Mouse (Mus musculus): Measurements from ENCODE around the gene Rrm1. TPM values are rescaled to one million over a fixed set of nuclear protein-coding genes. Genes with fewer than 3 reads are reported as not detected.
A peak's percentile ranks its signal among the peaks of the same experiment; 100 is the strongest.

Gene Rrm1
- polyA plus RNA-seq, 1 experiment from 2014 or later, result 66.4 TPM

DNA sequence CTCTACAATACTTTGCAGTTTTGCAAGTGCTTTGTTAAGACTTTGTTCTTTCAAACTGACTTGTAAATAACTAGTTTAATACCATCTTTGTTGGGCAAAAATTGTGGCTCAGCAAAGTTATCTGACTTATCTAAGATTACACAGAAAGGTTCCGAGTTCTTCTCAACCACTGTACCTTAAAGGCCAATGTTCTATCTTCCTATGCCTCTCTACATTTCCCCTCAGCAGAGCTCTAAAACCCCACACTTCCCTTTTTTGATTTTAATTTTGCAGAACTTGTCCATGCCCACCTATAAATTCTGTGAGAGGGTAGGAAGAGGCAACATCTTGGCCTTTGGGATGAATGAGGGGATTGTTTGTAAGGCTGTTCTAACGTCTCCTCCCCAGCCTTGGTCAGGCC is 7.2 kb upstream of the Rrm1 start:
- WGBS (ENCODE audit: insufficient replicate concordance), result 44% methylated on average over 2 of the region's 2 CpGs
- Histone ChIP-seq H3K27ac (ENCODE audit: low read depth) (no peak overlapping the region), H3K4me3 (ENCODE audit: low read depth, low read length) (no peak overlapping the region), H3K9me3 (ENCODE audit: low read length) (no peaks in the 10 kb centered on the region), H3K27me3 (ENCODE audit: insufficient read depth, low read length) (no peaks in the 10 kb centered on the region), H3K4me1 (ENCODE audit: insufficient read depth) (no peaks in the 10 kb centered on the region), H3K9ac (replicated peaks) (no peak overlapping the region), H3K36me3 (replicated peaks; ENCODE audit: insufficient read depth, low read length) (peaks cover 46% of the 10 kb centered on the region), H3K4me2 (ENCODE audit: low read depth, low read length) (no peak overlapping the region)
- DNase-seq (no peak), ATAC-seq (no peak)
- TF ChIP-seq EP300 (IDR thresholded peaks at IDR 0.05; ENCODE audit: low read depth), result no peak
- TF ChIP-seq CTCF (IDR thresholded peaks at IDR 0.05; ENCODE audit: low read depth), result no peak

GRCm38 (mm10) chr7:102440822-102441656 is 456 bp upstream of the Rrm1 start:
- 53% methylated on average over 15 of the region's 15 CpGs for WGBS (ENCODE audit: insufficient replicate concordance)
- Histone ChIP-seq H3K27ac (ENCODE audit: low read depth) (peak overlapping the region; percentile 7; the same call in 1 of the 2 replicates), H3K9ac (replicated peaks) (no peak overlapping the region), H3K27me3 (ENCODE audit: insufficient read depth, low read length) (no peaks in the 10 kb centered on the region), H3K36me3 (replicated peaks; ENCODE audit: insufficient read depth, low read length) (peaks cover 24% of the 10 kb centered on the region), H3K9me3 (ENCODE audit: low read length) (no peaks in the 10 kb centered on the region), H3K4me3 (ENCODE audit: low read depth, low read length) (peak overlapping the region; percentile 86), H3K4me1 (ENCODE audit: insufficient read depth) (peaks cover 15% of the 10 kb centered on the region; the same call in 1 of the 2 replicates), H3K4me2 (ENCODE audit: low read depth, low read length) (peak overlapping the region; percentile 74)
- no peak; the same call in 1 of the 2 replicates for TF ChIP-seq EP300 (IDR thresholded peaks at IDR 0.05; ENCODE audit: low read depth)
- TF ChIP-seq CTCF (IDR thresholded peaks at IDR 0.05; ENCODE audit: low read depth), result no peak
- ATAC-seq, result no peak
- no peak for DNase-seq

- 0% methylated on average over 4 of the region's 4 CpGs for WGBS (ENCODE audit: insufficient replicate concordance)
- peak overlapping the region; percentile 74 for H3K4me2 ChIP-seq (ENCODE audit: low read depth, low read length)
- ATAC-seq, result no peak
- H3K4me3 ChIP-seq (ENCODE audit: low read depth, low read length), result peak overlapping the region; percentile 86
- peaks cover 15% of the 10 kb centered on the region; the same call in 1 of the 2 replicates for H3K4me1 ChIP-seq (ENCODE audit: insufficient read depth)
- H3K36me3 ChIP-seq (replicated peaks; ENCODE audit: insufficient read depth, low read length), result peaks cover 34% of the 10 kb centered on the region
- DNase-seq, result no peak
- H3K9me3 ChIP-seq (ENCODE audit: low read length), result no peaks in the 10 kb centered on the region
- TF ChIP-seq EP300 (IDR thresholded peaks at IDR 0.05; ENCODE audit: low read depth), result no peak
- TF ChIP-seq CTCF (IDR thresholded peaks at IDR 0.05; ENCODE audit: low read depth), result no peak
- peak overlapping the region; percentile 85 for H3K9ac ChIP-seq (replicated peaks)
- no peaks in the 10 kb centered on the region for H3K27me3 ChIP-seq (ENCODE audit: insufficient read depth, low read length)
- peak overlapping the region; percentile 89 for H3K27ac ChIP-seq (ENCODE audit: low read depth)
These were observed 937 bp downstream of the Rrm1 start for GRCm38 (mm10) chr7:102442432-102442831.

DNA sequence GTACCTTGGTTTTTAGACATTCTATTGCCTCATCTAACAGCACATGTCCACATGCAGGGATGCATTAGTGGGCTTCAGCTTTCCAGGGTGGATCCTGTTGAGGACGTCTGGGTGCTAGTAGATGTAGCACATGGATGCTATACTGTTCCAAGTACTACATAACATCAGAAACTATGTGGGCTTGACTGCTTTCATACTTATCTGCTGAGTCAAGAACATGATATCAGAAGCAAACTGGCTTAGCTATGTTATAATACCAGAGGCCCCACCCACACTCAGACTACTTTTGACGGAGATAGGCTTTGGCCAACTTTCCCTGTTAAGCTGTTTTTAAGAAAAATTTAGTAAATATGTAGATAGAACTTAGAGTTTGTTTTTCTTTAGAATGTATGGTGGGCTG is 2.8 kb downstream of the Rrm1 start:
- H3K9ac ChIP-seq (replicated peaks), result peak overlapping the region; percentile 58
- H3K36me3 ChIP-seq (replicated peaks; ENCODE audit: insufficient read depth, low read length), result peaks cover 51% of the 10 kb centered on the region
- ATAC-seq (peak; percentile 8; the same call in 1 of the 2 replicates), DNase-seq (no peak)
- no peaks in the 10 kb centered on the region for H3K27me3 ChIP-seq (ENCODE audit: insufficient read depth, low read length)
- H3K4me1 ChIP-seq (ENCODE audit: insufficient read depth), result peaks cover 15% of the 10 kb centered on the region; the same call in 1 of the 2 replicates
- TF ChIP-seq EP300 (IDR thresholded peaks at IDR 0.05; ENCODE audit: low read depth), result peak; percentile 42; the same call in 1 of the 2 replicates
- TF ChIP-seq CTCF (IDR thresholded peaks at IDR 0.05; ENCODE audit: low read depth), result no peak
- H3K9me3 ChIP-seq (ENCODE audit: low read length), result no peaks in the 10 kb centered on the region
- H3K4me3 ChIP-seq (ENCODE audit: low read depth, low read length), result peak overlapping the region; percentile 86
- WGBS (ENCODE audit: insufficient replicate concordance), result 54% methylated on average over 2 of the region's 2 CpGs
- H3K4me2 ChIP-seq (ENCODE audit: low read depth, low read length), result peak overlapping the region; percentile 74
- H3K27ac ChIP-seq (ENCODE audit: low read depth), result peak overlapping the region; percentile 39; the same call in 1 of the 2 replicates

- DNase-seq (no peak), ATAC-seq (no peak)
- Histone ChIP-seq H3K27ac (ENCODE audit: low read depth) (no peak overlapping the region), H3K9ac (replicated peaks) (no peak overlapping the region), H3K36me3 (replicated peaks; ENCODE audit: insufficient read depth, low read length) (peaks cover 72% of the 10 kb centered on the region), H3K4me1 (ENCODE audit: insufficient read depth) (peaks cover 11% of the 10 kb centered on the region; the same call in 1 of the 2 replicates), H3K9me3 (ENCODE audit: low read length) (no peaks in the 10 kb centered on the region), H3K4me2 (ENCODE audit: low read depth, low read length) (no peak overlapping the region), H3K27me3 (ENCODE audit: insufficient read depth, low read length) (no peaks in the 10 kb centered on the region), H3K4me3 (ENCODE audit: low read depth, low read length) (no peak overlapping the region)
- 92% methylated on average over 9 of the region's 9 CpGs for WGBS (ENCODE audit: insufficient replicate concordance)
- TF ChIP-seq CTCF (IDR thresholded peaks at IDR 0.05; ENCODE audit: low read depth) (no peak), EP300 (IDR thresholded peaks at IDR 0.05; ENCODE audit: low read depth) (no peak)
These were observed 4.9 kb downstream of the Rrm1 start for GRCm38 (mm10) chr7:102446438-102446837.

- no peak overlapping the region for H3K4me2 ChIP-seq (ENCODE audit: low read depth, low read length)
- no peaks in the 10 kb centered on the region for H3K4me1 ChIP-seq (ENCODE audit: insufficient read depth)
- H3K27ac ChIP-seq (ENCODE audit: low read depth), result no peak overlapping the region
- H3K9me3 ChIP-seq (ENCODE audit: low read length), result no peaks in the 10 kb centered on the region
- no peaks in the 10 kb centered on the region for H3K27me3 ChIP-seq (ENCODE audit: insufficient read depth, low read length)
- WGBS (ENCODE audit: insufficient replicate concordance), result 83% methylated on average over 5 of the region's 5 CpGs
- DNase-seq, result no peak
- ATAC-seq, result peak; percentile 35; the same call in 1 of the 2 replicates
- peaks cover 90% of the 10 kb centered on the region for H3K36me3 ChIP-seq (replicated peaks; ENCODE audit: insufficient read depth, low read length)
- TF ChIP-seq CTCF (IDR thresholded peaks at IDR 0.05; ENCODE audit: low read depth), result no peak
- no peak for TF ChIP-seq EP300 (IDR thresholded peaks at IDR 0.05; ENCODE audit: low read depth)
- no peak overlapping the region for H3K4me3 ChIP-seq (ENCODE audit: low read depth, low read length)
- H3K9ac ChIP-seq (replicated peaks), result no peak overlapping the region
These were observed 17.3 kb downstream of the Rrm1 start for GRCm38 (mm10) chr7:102458618-102459380.
